Mouse (Mus musculus) ES-Bruce4 (cell line): Measurements from ENCODE around the gene Hoxd4. TPM values are rescaled to one million over a fixed set of nuclear protein-coding genes. Genes with fewer than 3 reads are reported as not detected.

Experiments used
- H3K27ac ChIP-seq: 2 replicates; pipeline ENCODE4 v1.5.1; 2012; ENCODE audit warnings: low read length, inconsistent platforms; ENCODE audit not compliant: insufficient read depth
- H3K27me3 ChIP-seq: 2 replicates; pipeline ENCODE4 v1.6.1; 2012; ENCODE audit warnings: mild to moderate bottlenecking, low read length, inconsistent platforms; ENCODE audit not compliant: control insufficient read depth, poor library complexity, insufficient read depth, severe bottlenecking
- H3K36me3 ChIP-seq: 2 replicates; pipeline ENCODE4 v1.6.1; 2012; ENCODE audit warnings: inconsistent platforms, mild to moderate bottlenecking, low read length, moderate library complexity; ENCODE audit not compliant: control insufficient read depth, poor library complexity, insufficient read depth, severe bottlenecking
- H3K4me1 ChIP-seq: one replicate; pipeline ENCODE4 v1.8.1; 2011; ENCODE audit warnings: low read length; ENCODE audit not compliant: control insufficient read depth, insufficient read depth
- H3K4me3 ChIP-seq: 2 replicates; pipeline ENCODE4 v1.5.1; 2011; ENCODE audit warnings: low read depth, mild to moderate bottlenecking, low read length
- H3K9ac ChIP-seq: 2 replicates; pipeline ENCODE4 v1.6.1; 2012; ENCODE audit warnings: low read depth, mild to moderate bottlenecking, inconsistent platforms; ENCODE audit not compliant: poor library complexity, severe bottlenecking
- H3K9me3 ChIP-seq: replicated peaks from 2 replicates; pipeline ENCODE4 v1.6.1; 2012; ENCODE audit warnings: mild to moderate bottlenecking, low read length, inconsistent platforms; ENCODE audit not compliant: control insufficient read depth, poor library complexity, insufficient read depth, severe bottlenecking
- CTCF ChIP-seq: IDR thresholded peaks from one replicate; pipeline ENCODE4 v1.8.1; 2011; ENCODE audit warnings: low read depth, low read length
- EP300 ChIP-seq: IDR thresholded peaks from 2 replicates; pipeline ENCODE4 v1.6.1; 2011; ENCODE audit warnings: low read depth, low read length; ENCODE audit not compliant: insufficient read depth
- polyA plus RNA-seq: library from polyadenylated mRNA; stranded (reverse); fragments of >200 nt; gene quantifications from 2 replicates; pipeline ENCODE4 v1.2.4, GENCODE M21; 2011; ENCODE audit warnings: low read depth; ENCODE audit not compliant: missing spikeins, insufficient read depth, insufficient read length

Gene Hoxd4
- polyA plus RNA-seq, 1 experiment: 0.40 TPM

- Histone ChIP-seq H3K27ac (no peak overlapping the region), H3K9ac (no peak overlapping the region), H3K4me3 (no peak overlapping the region), H3K4me1 (no peaks in the 10 kb centered on the region), H3K9me3 (no peaks in the 10 kb centered on the region), H3K27me3 (no peaks in the 10 kb centered on the region), H3K36me3 (no peaks in the 10 kb centered on the region)
- TF ChIP-seq CTCF (no peak), EP300 (no peak)
Observed at GRCm38 (mm10) chr2:74777536-74778275, 66.0 kb downstream of the Hoxd4 start.

Other genes starting within 250 kb of the Hoxd4 start
- gene Lnpk, start 132.5 kb upstream of the Hoxd4 start, polyA plus RNA-seq: 38.9 and 41.4 TPM in 2 replicates
- not detected in 2 replicates for gene Evx2, start 52.4 kb upstream of the Hoxd4 start, polyA plus RNA-seq
- gene Hoxd13, start 43.6 kb upstream of the Hoxd4 start, polyA plus RNA-seq: not detected in 2 replicates
- not detected in 2 replicates for gene Hoxd12, start 36.9 kb upstream of the Hoxd4 start, polyA plus RNA-seq
- gene Hoxd11, start 32.4 kb upstream of the Hoxd4 start, polyA plus RNA-seq: not detected in 2 replicates
- gene Hoxd10, start 20.0 kb upstream of the Hoxd4 start, polyA plus RNA-seq: not detected in 2 replicates
- 0.52 and 0.75 TPM in 2 replicates for gene Hoxd9, start 14.2 kb upstream of the Hoxd4 start, polyA plus RNA-seq
- 0.76 and 2.1 TPM in 2 replicates for gene Hoxd8, start 7.3 kb upstream of the Hoxd4 start, polyA plus RNA-seq
- gene Hoxd3, start within 50 bp of the Hoxd4 start, polyA plus RNA-seq: not detected in 2 replicates
- gene Gm28230, start 14.8 kb downstream of the Hoxd4 start, polyA plus RNA-seq: not detected in 2 replicates
- not detected in 2 replicates for gene Hoxd1, start 51.1 kb downstream of the Hoxd4 start, polyA plus RNA-seq
- 53.8 and 58.0 TPM in 2 replicates for gene Mtx2, start 113.9 kb downstream of the Hoxd4 start, polyA plus RNA-seq